Mouse (Mus musculus) left cerebral cortex, adult 9 months (tissue): ENCODE results near the gene Vmn1r72.
"Not testable (repeated sequence)": the region's sequence is repeated elsewhere in the genome, so short reads cannot be mapped to it uniquely, and the experiment has no call there.

Experiments
- DNase-seq, 2 experiments: peaks; one replicate each; pipeline ENCODE4 v3.0.0; 2022; ENCODE audit warnings: low spot score in 2 of 2

Vmn1r72 gene

GRCm38 (mm10) chr7:11680047-11680446 lies at the start of gene Vmn1r72:
Gene Vmn1r72 (minus strand): TSS chr7:11680147.
- DNase-seq, result not testable (repeated sequence)

DNA sequence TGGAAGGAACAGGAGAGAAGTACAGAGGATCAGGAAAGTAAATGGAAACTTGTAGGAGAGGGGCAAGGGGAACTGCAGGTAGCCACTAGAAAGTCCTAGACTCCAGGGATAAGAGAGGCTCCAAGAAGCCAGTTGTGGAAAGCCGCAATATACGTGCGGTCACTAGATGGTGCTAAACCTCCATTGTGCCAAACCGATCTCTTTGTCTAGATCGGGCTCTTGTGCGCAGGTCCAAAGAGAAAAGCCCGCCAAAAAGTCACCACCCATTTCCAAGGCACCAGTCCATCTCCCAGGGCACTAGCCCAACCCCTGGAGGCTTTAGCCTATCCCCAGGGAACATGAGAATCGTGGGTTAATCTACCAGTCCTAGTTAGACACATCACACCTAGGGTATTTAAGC lies 62.9 kb downstream of the Vmn1r72 start:
- peak in 1 of 2 experiments; percentile 11 for DNase-seq
